Comparison of ENCODE assay signal across 8 mouse cellular contexts in the genomic region with DNA sequence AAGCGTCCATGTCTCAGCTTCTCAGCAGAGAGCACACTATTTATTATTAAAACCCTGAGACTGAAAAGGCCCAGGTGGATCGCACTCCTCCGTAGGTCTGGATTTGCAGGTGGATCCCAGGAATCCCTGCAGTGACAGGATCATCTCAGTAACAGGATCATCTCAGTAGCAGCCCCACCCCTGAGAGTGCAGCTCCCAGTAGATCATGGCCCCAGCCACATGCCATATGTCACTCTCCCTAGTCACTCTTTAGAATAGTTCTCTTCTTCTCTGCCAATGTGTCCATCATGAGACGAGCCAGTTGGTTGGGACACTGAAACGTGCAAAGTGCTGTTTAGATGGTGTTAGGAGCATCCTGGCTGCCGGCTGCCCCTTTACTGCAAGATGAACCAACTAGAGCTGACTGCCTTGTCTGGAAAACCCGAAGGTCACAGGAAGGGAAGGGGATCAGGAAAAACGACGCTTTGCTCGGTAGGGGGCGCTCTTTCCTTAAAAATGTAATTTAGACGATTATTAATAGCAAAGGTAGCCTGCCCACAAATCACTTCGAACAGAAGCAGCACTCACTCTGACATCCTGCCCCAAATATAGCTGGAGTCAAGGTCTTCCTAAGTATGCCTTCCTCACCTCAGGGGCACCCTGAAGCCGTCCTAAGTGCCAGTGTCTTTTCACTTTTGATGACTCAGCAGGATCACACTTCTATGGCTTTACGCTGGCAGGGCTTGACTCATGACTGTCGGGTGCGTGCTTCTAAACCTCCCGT. TPM values are rescaled to one million over a fixed set of nuclear protein-coding genes. Genes with fewer than 3 reads are reported as not detected.
A peak's percentile ranks its signal among the peaks of the same experiment; 100 is the strongest.
DNase-seq lines count a peak whose midpoint lies in the region; ATAC-seq lines count a peak whose summit lies in the region.

No protein-coding gene starts in this region.

- intact Hi-C loops in gastrocnemius, postnatal 36 days (cut with DNase I): loop anchor here (2.0 to 5.0 kb wide), 2 partner anchors 409 to 471 kb away; no protein-coding TSS in a partner anchor

- peak; percentile 85 to 97 for DNase-seq in adrenal gland, adult (ENCODE audit: inconsistent age in 2 of 2, low spot score in 1 of 2)
- DNase-seq in embryo, embryonic 10 days (ENCODE audit: low spot score): peak; percentile 84
- DNase-seq in gastrocnemius, postnatal 36 days: peak; percentile 73 to 75
- DNase-seq in left cerebral cortex, adult 8-10 months (ENCODE audit: low spot score in 2 of 2): peak; percentile 36 to 65
- peak; percentile 53 for DNase-seq in right cerebral cortex, adult 18-20 months
- peak; percentile 58 for DNase-seq in urinary bladder, postnatal 10 days (ENCODE audit: low spot score)

- ATAC-seq in inflammation-experienced regulatory T-cells, adult 6 months: peak; percentile 80
- peak; percentile 61 for ATAC-seq in megakaryocyte, adult 5-6 weeks (ENCODE audit: poor library complexity, severe bottlenecking)

RNA-seq across cellular contexts. Expression of gene Map3k1, which starts 20.8 kb away (rescaled TPM):
- total RNA-seq in gastrocnemius, postnatal 36 days (2021): 1 to 10 TPM; 7.9 to 8.2 TPM
- polyA plus RNA-seq in inflammation-experienced regulatory T-cells, adult 6 months (2017; shearing (Covaris generic)): 100 to 1,000 TPM in 2 of 3 experiments, 10 to 100 TPM in 1; 81.9 to 104 (median 103) TPM
- 10 to 100 TPM in 3 of 4 experiments, 1 to 10 TPM in 1; 8.5 to 13.2 (median 12.0) TPM for total RNA-seq in left cerebral cortex, adult 8-10 months (2022)
- 61.5 and 62.2 TPM in 2 replicates for total RNA-seq in megakaryocyte, adult 5-6 weeks (2015)
- total RNA-seq in megakaryocyte, adult 5-6 weeks (2017): 74.4 and 92.6 TPM in 2 replicates

Comparison
In these comparisons a context has a peak if more than half of its experiments do, and no peak if none do; other contexts are left out.
1. Peak in every context shown above with its lines: DNase-seq and ATAC-seq.
2. RNA of gene Map3k1, which starts 20.8 kb away (total RNA-seq): 61.5 to 92.6 TPM in megakaryocyte, adult 5-6 weeks; 8.5 to 13.2 TPM in left cerebral cortex, adult 8-10 months and 7.9 to 8.2 TPM in gastrocnemius, postnatal 36 days; every median in the first group is over 4 times any median in the second.